Mouse (Mus musculus) cerebellum, postnatal 4 days (tissue): ENCODE measurements at regions not wholly inside any gene's neighbourhood (a gene's known extent, or its start where the extent isn't known, plus 50 kb on each side); places are given as distances from the start of the nearest gene placed in this dataset.

Experiments used
- DNase-seq, 2 experiments: peaks; one replicate each; pipeline ENCODE4 v3.0.0; 2022; ENCODE audit warnings: low spot score in 2 of 2, mixed read lengths in 1 of 2

- no peak for DNase-seq
Measured at GRCm38 (mm10) chr6:122394160-122394559, 53.8 kb upstream of the Phc1 start.

DNA sequence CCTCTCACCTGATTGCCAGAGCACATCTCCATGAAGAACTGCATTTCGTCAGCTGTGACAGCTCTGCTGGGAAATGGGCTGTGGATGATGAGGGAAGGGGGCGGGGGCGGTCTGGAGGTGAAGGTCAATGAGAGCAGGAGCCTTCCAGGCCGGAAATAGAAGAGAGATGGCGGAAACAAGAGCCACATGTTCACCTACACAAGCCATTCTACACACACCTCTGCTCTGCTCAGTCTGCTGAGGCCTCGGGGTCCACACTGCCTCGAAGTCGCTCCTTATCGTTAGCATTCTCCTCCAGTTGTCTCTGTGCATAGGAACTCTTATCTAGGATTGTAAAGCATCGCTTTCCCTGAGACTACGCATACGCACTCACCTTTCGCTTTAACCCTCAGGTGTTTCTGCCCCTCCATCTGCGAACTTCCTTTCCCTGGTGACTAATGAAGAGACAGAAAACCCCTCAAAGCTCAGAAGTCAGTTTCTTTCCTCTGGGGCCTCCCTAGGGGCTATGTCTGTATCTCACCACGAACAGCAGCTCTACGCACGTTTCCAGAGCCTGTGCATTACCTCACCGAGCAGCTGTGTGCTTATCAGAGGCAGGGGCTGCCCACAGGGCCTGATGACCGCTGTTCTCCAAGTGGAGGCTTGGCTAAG, 53.0 kb upstream of the Phc1 start:
- DNase-seq, result no peak

- peak; percentile 73 to 78 for DNase-seq
Measured at GRCm38 (mm10) chr6:122391725-122392667, 51.6 kb upstream of the Phc1 start.

- no peak for DNase-seq
Measured at GRCm38 (mm10) chr6:122391126-122391525, 50.8 kb upstream of the Phc1 start.

GRCm38 (mm10) chr6:122390720-122391119, 50.4 kb upstream of the Phc1 start:
- no peak for DNase-seq
